Mouse (Mus musculus) olfactory bulb, adult 2 months (tissue): ENCODE measurements around the gene Tmem109. TPM values are rescaled to one million over a fixed set of nuclear protein-coding genes. Genes with fewer than 3 reads are reported as not detected.

Experiments
- H3K27ac ChIP-seq: fragments of 200-500 bp; 2 replicates; pipeline ENCODE4 v1.5.1; 2012; ENCODE audit warnings: low read depth, low read length; ENCODE audit not compliant: insufficient read depth
- H3K4me1 ChIP-seq: fragments of 200-500 bp; 2 replicates; pipeline ENCODE4 v1.6.1; 2012; ENCODE audit warnings: low read length; ENCODE audit not compliant: control insufficient read depth, insufficient read depth
- H3K4me3 ChIP-seq: fragments of 200-500 bp; 2 replicates; pipeline ENCODE4 v1.5.1; 2012; ENCODE audit warnings: mild to moderate bottlenecking, low read depth, low read length, moderate library complexity; ENCODE audit not compliant: insufficient read depth
- CTCF ChIP-seq: fragments of 200-500 bp; IDR thresholded peaks from 2 replicates; pipeline ENCODE4 v1.5.1; 2012; ENCODE audit warnings: low read depth, mild to moderate bottlenecking, low read length, moderate library complexity; ENCODE audit not compliant: insufficient read depth
- POLR2A ChIP-seq: fragments of 200-500 bp; IDR thresholded peaks from 2 replicates; pipeline ENCODE4 v1.6.1; 2012; ENCODE audit warnings: mild to moderate bottlenecking, low read depth, low read length, moderate library complexity; ENCODE audit not compliant: insufficient read depth
- WGBS: fragments of 180-500 bp; shearing (Covaris S2); methylation state at CpG from one replicate; pipeline ENCODE4 v1.1.7; 2018; 5-methylcytosine and 5-hydroxymethylcytosine counted together
- polyA plus RNA-seq: library from polyadenylated mRNA; stranded (reverse); fragments of >200 nt; gene quantifications from 2 replicates; pipeline ENCODE4 v1.2.4, GENCODE M21; 2012; ENCODE audit warnings: low replicate concordance; ENCODE audit not compliant: missing spikeins, insufficient read depth, insufficient read length

The Tmem109 gene
- polyA plus RNA-seq, 1 experiment, result not detected

DNA sequence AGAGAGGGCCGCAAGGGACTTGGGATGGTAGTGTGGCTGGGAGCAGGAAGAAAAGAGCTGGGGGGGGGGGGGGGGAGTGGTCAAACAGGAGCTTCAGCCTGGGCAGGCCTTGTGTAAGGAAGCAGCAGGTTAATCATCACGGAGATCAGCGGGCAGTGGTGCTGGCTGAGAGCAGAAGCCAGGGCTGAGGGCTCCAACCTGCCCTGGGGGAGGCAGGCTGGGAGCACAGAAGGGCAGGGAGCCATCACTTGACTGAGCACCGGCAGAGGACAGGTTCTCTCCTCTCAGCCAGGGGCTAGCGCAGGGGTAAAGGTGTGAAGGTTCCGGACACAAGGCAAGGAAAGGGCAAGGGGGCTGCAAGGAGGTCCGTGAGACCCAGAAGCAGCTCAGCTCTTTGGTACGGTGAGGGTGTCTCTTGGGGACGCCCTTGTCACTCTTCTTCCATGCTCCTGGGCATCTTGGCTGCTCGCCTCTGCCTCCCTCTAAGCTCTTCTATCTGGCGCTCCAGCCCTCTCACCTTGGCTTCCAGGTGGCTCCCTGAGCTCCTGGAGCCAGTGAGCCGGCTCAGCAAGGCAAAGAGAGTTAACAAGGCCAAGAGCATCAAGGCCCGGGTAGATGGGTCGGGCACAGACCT is 10.4 kb downstream of the Tmem109 start:
- 85% methylated on average over 14 of the region's 14 CpGs for WGBS
- H3K27ac ChIP-seq, result no peak overlapping the region
- no peak for TF ChIP-seq POLR2A
- no peak for TF ChIP-seq CTCF

DNA sequence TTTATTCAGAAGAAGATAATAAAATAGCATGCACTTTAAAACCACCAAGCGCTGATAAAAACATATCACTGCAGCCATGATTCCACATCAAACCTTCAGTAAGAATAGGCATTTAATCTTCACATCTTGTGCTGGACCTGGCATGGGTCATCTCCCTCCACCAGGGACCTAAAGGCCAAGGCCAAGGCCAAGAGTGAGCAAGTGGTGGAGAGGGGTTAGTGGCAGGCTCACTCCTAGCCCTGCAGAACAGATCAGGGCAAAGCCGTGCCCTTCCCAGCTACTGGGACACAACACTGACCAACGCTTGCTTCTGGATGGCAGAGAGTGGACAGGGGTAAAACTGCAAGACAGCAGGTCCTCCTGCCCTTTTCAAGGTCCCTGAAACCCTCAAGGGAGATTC is 11.1 kb downstream of the Tmem109 start:
- WGBS, result 84% methylated on average over 3 of the region's 3 CpGs
- Histone ChIP-seq H3K27ac (no peak overlapping the region), H3K4me3 (no peak overlapping the region), H3K4me1 (peaks cover 11% of the 10 kb centered on the region)
- TF ChIP-seq CTCF, result no peak
- TF ChIP-seq POLR2A, result no peak

More for the DNA sequence above, 10.4 kb downstream of the Tmem109 start:
- H3K4me3 ChIP-seq, result no peak overlapping the region
- peaks cover 11% of the 10 kb centered on the region for H3K4me1 ChIP-seq

DNA sequence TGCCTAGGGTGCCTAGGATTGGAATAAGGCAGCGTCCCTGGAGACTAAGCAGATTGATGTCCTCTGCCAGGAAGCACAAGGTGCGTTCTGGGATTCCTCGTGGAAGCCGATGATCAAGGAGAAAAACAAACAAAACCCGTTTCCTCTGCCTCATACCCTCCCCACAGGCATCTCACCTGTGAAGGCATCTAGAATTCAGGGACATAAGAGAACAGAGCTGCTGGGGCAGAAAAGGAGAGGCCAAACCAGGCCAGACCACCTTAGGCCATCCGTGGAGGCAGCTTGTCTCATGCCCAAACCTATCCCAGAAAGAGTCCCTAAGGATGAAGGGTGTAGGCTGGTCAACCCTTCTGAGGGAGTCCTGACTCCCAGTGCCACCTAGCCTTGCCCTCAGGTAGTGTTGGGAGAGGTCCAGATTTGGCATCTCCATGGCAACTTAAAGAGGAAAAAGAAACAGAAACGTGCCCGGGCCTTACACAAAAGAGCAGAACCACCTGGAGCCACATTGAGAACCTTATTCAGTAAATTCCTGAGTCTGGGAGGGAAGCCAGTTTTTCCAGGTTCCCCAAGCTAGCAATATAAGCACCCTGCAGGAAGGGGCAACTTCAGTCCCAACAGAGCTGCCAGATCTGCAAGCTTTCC is 11.8 kb downstream of the Tmem109 start, which contains the start of gene Tmem132a:
Gene Tmem132a, minus strand, starts transcription at position 55 of the 642 bp plus-strand sequence.
- Histone ChIP-seq H3K4me3 (peak within 1 kb of the TSS; percentile 61), H3K27ac (peak within 1 kb of the TSS; percentile 14; the same call in 1 of the 2 replicates), H3K4me1 (peaks cover 11% of the 10 kb centered on the region)
- WGBS, result 6% methylated on average over 8 of the region's 8 CpGs
- TF ChIP-seq POLR2A (no peak; the same call in 1 of the 2 replicates), CTCF (no peak)

DNA sequence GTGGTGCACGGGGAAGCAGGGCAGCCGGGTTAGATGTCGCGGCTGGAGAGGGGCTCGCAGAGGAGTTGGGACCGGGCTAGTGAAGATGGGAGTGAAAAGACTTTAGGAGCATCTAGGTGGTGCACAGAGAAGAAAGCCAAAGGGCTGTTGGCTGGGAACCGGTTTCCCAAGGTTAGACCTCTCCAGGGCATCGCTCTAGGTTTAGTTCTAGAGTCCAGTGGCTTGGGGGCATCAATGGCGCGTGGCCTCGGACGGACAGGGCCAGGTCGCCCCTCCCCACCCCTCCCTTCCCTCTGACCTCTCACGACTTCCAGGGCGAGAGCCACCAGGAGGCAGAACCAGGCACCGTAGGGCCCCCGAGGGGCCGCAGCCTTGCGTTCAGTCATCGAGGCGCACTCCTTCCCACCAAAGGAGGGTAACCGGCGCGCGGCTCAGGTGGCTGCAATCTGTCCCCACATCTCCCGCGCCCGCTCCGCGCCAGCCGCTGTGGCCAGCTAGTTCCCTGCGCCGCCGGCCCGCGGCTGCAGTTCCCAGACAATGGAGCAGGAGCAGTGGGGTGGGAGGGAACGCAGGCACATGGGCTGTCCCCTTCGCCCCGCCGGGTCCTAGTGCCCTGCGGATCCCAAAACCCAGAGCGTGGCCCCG is 12.4 kb downstream of the Tmem109 start:
- H3K4me1 ChIP-seq, result peaks cover 11% of the 10 kb centered on the region
- peak; percentile 90 for TF ChIP-seq POLR2A
- TF ChIP-seq CTCF, result no peak
- H3K4me3 ChIP-seq, result peak overlapping the region; percentile 61
- peak overlapping the region; percentile 14; the same call in 1 of the 2 replicates for H3K27ac ChIP-seq
- 0% methylated on average over 43 of the region's 43 CpGs for WGBS

DNA sequence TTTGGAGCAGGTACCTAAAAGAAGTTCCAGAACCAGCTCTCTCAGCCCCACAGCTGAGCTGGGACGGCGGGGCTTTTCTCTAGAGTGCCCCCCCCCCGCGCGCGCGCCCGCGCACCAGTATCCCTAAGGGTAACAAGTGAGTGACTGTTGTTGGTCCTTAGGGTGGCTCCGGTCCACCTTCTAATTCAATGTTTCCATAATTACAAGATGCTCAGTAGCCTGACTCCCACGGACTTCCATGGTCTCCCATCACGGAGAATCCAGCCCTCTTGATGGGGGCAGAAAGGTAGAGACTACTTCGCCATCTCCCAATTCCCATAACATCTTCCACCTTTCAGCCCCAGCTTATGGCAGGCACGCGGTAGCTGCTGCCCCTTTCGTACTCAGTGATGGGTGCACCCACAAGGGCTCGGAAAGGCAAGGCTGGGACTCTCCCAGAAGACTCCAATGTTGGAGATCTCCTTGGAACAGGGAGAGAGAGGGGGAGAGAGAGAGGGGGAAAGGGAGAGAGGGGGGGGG is 13.1 kb downstream of the Tmem109 start:
- under 1% methylated on average over 17 of the region's 17 CpGs for WGBS

GRCm38 (mm10) chr19:10867946-10868622 is 13.7 kb downstream of the Tmem109 start:
- 18% methylated on average over 5 of the region's 5 CpGs for WGBS
- TF ChIP-seq CTCF (no peak), POLR2A (no peak)
- Histone ChIP-seq H3K4me1 (peaks cover 11% of the 10 kb centered on the region), H3K27ac (no peak overlapping the region), H3K4me3 (peak overlapping the region; percentile 61)

More for the DNA sequence above, 13.1 kb downstream of the Tmem109 start:
- Histone ChIP-seq H3K4me3 (peak overlapping the region; percentile 61), H3K4me1 (peaks cover 11% of the 10 kb centered on the region), H3K27ac (no peak overlapping the region)
- no peak for TF ChIP-seq CTCF
- no peak for TF ChIP-seq POLR2A

DNA sequence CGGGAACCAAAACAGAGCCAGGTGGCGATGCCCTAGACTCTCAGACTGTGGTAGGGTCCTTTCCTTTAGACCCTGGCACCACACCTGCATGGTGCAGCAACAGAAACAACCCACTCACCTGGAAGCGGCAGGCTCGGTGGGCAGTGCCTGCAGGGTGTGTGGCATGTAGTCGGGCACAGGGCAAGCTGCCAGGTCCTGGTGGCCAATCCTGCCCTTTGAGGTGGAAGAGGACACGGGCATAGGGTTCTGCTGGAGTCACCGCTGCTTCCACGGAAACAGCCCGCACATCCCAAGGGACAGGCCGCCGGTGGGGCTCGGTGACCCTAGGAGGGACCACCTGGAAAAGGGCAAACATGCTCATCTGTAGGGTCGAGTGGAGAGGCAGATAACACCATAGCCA is 15.4 kb downstream of the Tmem109 start:
- TF ChIP-seq POLR2A (no peak), CTCF (no peak)
- H3K4me1 ChIP-seq, result peaks cover 11% of the 10 kb centered on the region
- 90% methylated on average over 13 of the region's 13 CpGs for WGBS
- no peak overlapping the region for H3K27ac ChIP-seq
- H3K4me3 ChIP-seq, result no peak overlapping the region

GRCm38 (mm10) chr19:10860072-10860497 is 21.7 kb downstream of the Tmem109 start:
- TF ChIP-seq POLR2A (no peak), CTCF (no peak)
- H3K27ac ChIP-seq, result no peak overlapping the region
- 55% methylated on average over 22 of the region's 22 CpGs for WGBS
- H3K4me3 ChIP-seq, result no peak overlapping the region
- H3K4me1 ChIP-seq, result 0 out of 2 replicates have a peak, but pooled peaks cover 3% of the 10 kb centered on the region
